Comparison of ENCODE assay signal across 10 mouse cellular contexts in the genomic region with DNA sequence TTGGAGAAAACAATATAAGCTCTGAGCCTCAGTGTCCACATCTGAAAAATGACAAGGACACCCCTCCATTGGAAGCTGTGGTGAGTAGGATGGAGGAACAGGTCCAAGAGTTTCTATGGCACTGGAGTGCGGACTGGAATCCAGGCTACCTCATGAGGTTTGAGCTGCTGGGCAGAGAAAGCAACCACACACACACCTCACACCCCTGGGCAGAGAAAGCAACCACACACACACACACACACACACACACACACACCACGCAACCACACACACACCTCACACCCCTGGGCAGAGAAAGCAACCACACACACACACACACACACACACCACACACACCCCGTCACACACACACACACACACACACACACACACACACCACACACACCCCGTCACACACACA. TPM values are rescaled to one million over a fixed set of nuclear protein-coding genes. Genes with fewer than 3 reads are reported as not detected.
DNase-seq lines count a peak whose midpoint lies in the region; ATAC-seq and TF ChIP-seq lines count a peak whose summit lies in the region.
"Not testable (repeated sequence)": the region's sequence is repeated elsewhere in the genome, so short reads cannot be mapped to it uniquely, and the experiment has no call there.
"Had no signal": no experiment of that assay in that cellular context is flagged by ENCODE, and none has a peak within 500 bp of the region (broad histone marks: within the 10 kb centered on the region; RNA-seq: fewer than 3 reads in every experiment).

No protein-coding gene starts in this region.

- not testable (repeated sequence) for H3K9me3 ChIP-seq in embryonic facial prominence, embryonic 14.5 days (ENCODE audit: control insufficient read depth, low read length); heart, embryonic 11.5 days (replicated peaks; ENCODE audit: control insufficient read depth, low read length); intestine, embryonic 14.5 days (ENCODE audit: control insufficient read depth, low read length); limb, embryonic 14.5 days (ENCODE audit: control insufficient read depth, low read length); neural tube, embryonic 15.5 days (replicated peaks)

- H3K4me1 ChIP-seq in bone marrow, adult 2 months (ENCODE audit: control insufficient read depth, insufficient read depth, low read length): peaks cover 11% of the 10 kb centered on the region
- H3K4me1 ChIP-seq in embryonic facial prominence, embryonic 14.5 days (ENCODE audit: control insufficient read depth, insufficient read depth, low read length): peaks cover 15% of the 10 kb centered on the region
- peaks cover 25% of the 10 kb centered on the region for H3K4me1 ChIP-seq in heart, embryonic 11.5 days (ENCODE audit: control insufficient read depth, insufficient read depth, low read length)
- H3K4me1 ChIP-seq in intestine, embryonic 14.5 days (replicated peaks; ENCODE audit: control insufficient read depth, insufficient read depth, low read length): peaks cover 20% of the 10 kb centered on the region
- H3K4me1 ChIP-seq in limb, embryonic 14.5 days (ENCODE audit: control insufficient read depth, insufficient read depth, low read length): peaks cover 15% of the 10 kb centered on the region
- H3K4me1 ChIP-seq in neural tube, embryonic 15.5 days: peaks cover 37% of the 10 kb centered on the region

- peak; percentile 10 for ATAC-seq in embryonic facial prominence, embryonic 14.5 days (ENCODE audit: low read depth)
- ATAC-seq in heart, embryonic 11.5 days (replicated peaks; ENCODE audit: insufficient number of reproducible peaks, low FRiP score, low TSS enrichment): peak; percentile 3
- ATAC-seq in intestine, embryonic 14.5 days (replicated peaks; ENCODE audit: low FRiP score, low TSS enrichment, low read depth): peak; percentile 25
- peak; percentile 8 for ATAC-seq in limb, embryonic 14.5 days (ENCODE audit: low FRiP score, low read depth)
- ATAC-seq in neural tube, embryonic 15.5 days (ENCODE audit: low FRiP score): peak; percentile 34

- not testable (repeated sequence) for H3K27me3 ChIP-seq in embryonic facial prominence, embryonic 14.5 days (replicated peaks; ENCODE audit: control insufficient read depth, insufficient read depth, low read length); heart, embryonic 11.5 days (ENCODE audit: control insufficient read depth, insufficient read depth, low read length); intestine, embryonic 14.5 days (replicated peaks; ENCODE audit: control insufficient read depth, insufficient read depth, low read length); limb, embryonic 14.5 days (ENCODE audit: control insufficient read depth, insufficient read depth, low read length); neural tube, embryonic 15.5 days (replicated peaks)

- H3K27ac ChIP-seq in bone marrow, adult 2 months (ENCODE audit: control insufficient read depth, insufficient read depth, low read depth, low read length, poor library complexity): peak overlapping the region; percentile 63
- H3K27ac ChIP-seq in embryonic facial prominence, embryonic 14.5 days (replicated peaks; ENCODE audit: low read depth, low read length): peak overlapping the region; percentile 76
- H3K27ac ChIP-seq in heart, embryonic 11.5 days (ENCODE audit: low read depth, low read length): not testable (repeated sequence)
- H3K27ac ChIP-seq in intestine, embryonic 14.5 days (ENCODE audit: low read depth): peak overlapping the region; percentile 7; the same call in 1 of the 2 replicates
- H3K27ac ChIP-seq in limb, embryonic 14.5 days (replicated peaks; ENCODE audit: low read depth, low read length): 0 out of 2 replicates have a peak overlapping the region, but pooled peaks have one; percentile 40
- H3K27ac ChIP-seq in macrophage: peak overlapping the region; percentile 92
- peak overlapping the region; percentile 69 for H3K27ac ChIP-seq in neural tube, embryonic 15.5 days (replicated peaks)

- peaks cover 23% of the 10 kb centered on the region; the same call in 1 of the 2 replicates for H3K79me2 ChIP-seq in macrophage (ENCODE audit: inconsistent target)

- DNase-seq in embryonic facial prominence, embryonic 14.5 days (ENCODE audit: low spot score); intestine, embryonic 14.5 days (ENCODE audit: low spot score): not testable (repeated sequence)
- DNase-seq in limb, embryonic 14.5 days (ENCODE audit: low spot score): peak; percentile 26

- peak overlapping the region; percentile 79 for H3K4me2 ChIP-seq in embryonic facial prominence, embryonic 14.5 days (ENCODE audit: low read depth, low read length)
- peak overlapping the region; percentile 72 for H3K4me2 ChIP-seq in heart, embryonic 11.5 days
- H3K4me2 ChIP-seq in intestine, embryonic 14.5 days (ENCODE audit: low read length): peak overlapping the region; percentile 91
- peak overlapping the region; percentile 52 for H3K4me2 ChIP-seq in limb, embryonic 14.5 days (replicated peaks; ENCODE audit: low read depth, low read length, severe bottlenecking)
- H3K4me2 ChIP-seq in neural tube, embryonic 15.5 days: peak overlapping the region; percentile 70

- not testable (repeated sequence) for TF ChIP-seq POLR2A in bone marrow, adult 2 months (IDR thresholded peaks at IDR 0.05; ENCODE audit: borderline replicate concordance, control insufficient read depth, low read depth, low read length); limb, embryonic 14.5 days (IDR thresholded peaks at IDR 0.05; ENCODE audit: borderline replicate concordance, extremely low read depth, insufficient read depth, insufficient read length)

- WGBS in bone marrow, adult 2 months: 17% methylated on average over 4 of the region's 4 CpGs
- 6% methylated on average over 4 of the region's 4 CpGs for WGBS in embryonic facial prominence, embryonic 14.5 days
- 25% methylated on average over 3 of the region's 4 CpGs for WGBS in heart, embryonic 11.5 days (ENCODE audit: insufficient replicate concordance)
- whole genome bisulfite sequencing in intestine, embryonic 14.5 days: 16% methylated on average over 2 of the region's 4 CpGs
- WGBS in limb, embryonic 14.5 days: 8% methylated on average over 3 of the region's 4 CpGs
- 20% methylated on average over 3 of the region's 4 CpGs for WGBS in macrophage (ENCODE audit: missing documents)
- 6% methylated on average over 4 of the region's 4 CpGs for WGBS in neural tube, embryonic 15.5 days

- H3K36me3 ChIP-seq in embryonic facial prominence, embryonic 14.5 days (ENCODE audit: control insufficient read depth, insufficient read depth, low read length): peaks cover 27% of the 10 kb centered on the region
- not testable (repeated sequence) for H3K36me3 ChIP-seq in heart, embryonic 11.5 days (ENCODE audit: control insufficient read depth, insufficient read depth, low read length)
- H3K36me3 ChIP-seq in intestine, embryonic 14.5 days (ENCODE audit: control insufficient read depth, insufficient read depth, low read length): peaks cover 22% of the 10 kb centered on the region
- peaks cover 34% of the 10 kb centered on the region for H3K36me3 ChIP-seq in limb, embryonic 14.5 days (ENCODE audit: control insufficient read depth, insufficient read depth, low read length)
- H3K36me3 ChIP-seq in macrophage (ENCODE audit: inconsistent target): peaks cover 27% of the 10 kb centered on the region
- H3K36me3 ChIP-seq in neural tube, embryonic 15.5 days: peaks cover 20% of the 10 kb centered on the region

- peak overlapping the region; percentile 83 for H3K9ac ChIP-seq in embryonic facial prominence, embryonic 14.5 days (ENCODE audit: low read depth, low read length)
- peak overlapping the region; percentile 78; the same call in 1 of the 2 replicates for H3K9ac ChIP-seq in heart, embryonic 11.5 days (ENCODE audit: low read depth, low read length)
- H3K9ac ChIP-seq in intestine, embryonic 14.5 days (ENCODE audit: low read length): 0 out of 2 replicates have a peak overlapping the region, but pooled peaks have one; percentile 25
- peak overlapping the region; percentile 84 for H3K9ac ChIP-seq in limb, embryonic 14.5 days (ENCODE audit: low read depth, low read length, severe bottlenecking)
- peak overlapping the region; percentile 85 for H3K9ac ChIP-seq in neural tube, embryonic 15.5 days (replicated peaks)

- not testable (repeated sequence) for TF ChIP-seq CTCF in bone marrow, adult 2 months (IDR thresholded peaks at IDR 0.05; ENCODE audit: control insufficient read depth, insufficient read depth, low read length)

- H3K4me3 ChIP-seq in bone marrow, adult 2 months (replicated peaks; ENCODE audit: control insufficient read depth, low read depth, low read length): peak overlapping the region; percentile 31
- H3K4me3 ChIP-seq in embryonic facial prominence, embryonic 14.5 days (ENCODE audit: low read depth, low read length): peak overlapping the region; percentile 85
- peak overlapping the region; percentile 79 for H3K4me3 ChIP-seq in heart, embryonic 11.5 days (ENCODE audit: low read depth, low read length)
- peak overlapping the region; percentile 98 for H3K4me3 ChIP-seq in intestine, embryonic 14.5 days (ENCODE audit: low read depth, low read length)
- H3K4me3 ChIP-seq in limb, embryonic 14.5 days (replicated peaks; ENCODE audit: low read length): peak overlapping the region; percentile 86
- H3K4me3 ChIP-seq in macrophage (ENCODE audit: inconsistent target): peak overlapping the region; percentile 14; the same call in 1 of the 2 replicates
- peak overlapping the region; percentile 87 for H3K4me3 ChIP-seq in neural tube, embryonic 15.5 days (replicated peaks)

RNA-seq across cellular contexts. Expression of a gene that starts 0.4 kb away (rescaled TPM):
- 22.0 and 53.5 TPM in 2 replicates for polyA plus RNA-seq in bone marrow, adult 2 months (2011; ENCODE audit: insufficient read depth, insufficient read length, low replicate concordance, missing spikeins)
- polyA plus RNA-seq in embryonic facial prominence, embryonic 14.5 days (2014; fragmentation: Nextera tagmentation; extraction: Ambion mirVana): 81.9 and 88.6 TPM in 2 replicates
- polyA plus RNA-seq in heart, embryonic 11.5 days (2014; fragmentation: Nextera tagmentation; extraction: Ambion mirVana): 91.4 and 93.4 TPM in 2 replicates
- 89.7 and 96.0 TPM in 2 replicates for polyA plus RNA-seq in intestine, embryonic 14.5 days (2014; fragmentation: Nextera tagmentation; extraction: Ambion mirVana)
- polyA plus RNA-seq in limb, embryonic 14.5 days (2012; rRNA removed): 96.0 and 119 TPM in 2 replicates
- polyA plus RNA-seq in limb, embryonic 14.5 days (2014; fragmentation: Nextera tagmentation; extraction: Ambion mirVana): 86.4 and 95.7 TPM in 2 replicates
- 10 to 100 TPM in 24 of 26 experiments, 1 to 10 TPM in 2; 7.5 to 50.7 (median 24.5) TPM for total RNA-seq in macrophage (2018; cell fraction: chromatin; rRNA removed)
- 10 to 100 TPM; 44.4 to 92.0 (median 66.0) TPM for total RNA-seq in macrophage (2018; cell fraction: cytosol; rRNA removed)
- total RNA-seq in macrophage (2018; cell fraction: nucleus; rRNA removed): 10 to 100 TPM; 10.9 to 44.1 (median 23.1) TPM
- 80.9 to 169 TPM (median 84.6 TPM) in 3 replicates for polyA plus RNA-seq in macrophage (2018)
- 105 and 111 TPM in 2 replicates for polyA plus RNA-seq in neural tube, embryonic 15.5 days (2015; fragmentation: Nextera tagmentation; extraction: Ambion mirVana)

RNA-seq across cellular contexts. Expression of a gene that starts 14.3 kb away (rescaled TPM):
- polyA plus RNA-seq in bone marrow, adult 2 months (2011; ENCODE audit: insufficient read depth, insufficient read length, low replicate concordance, missing spikeins): not detected in 2 replicates
- polyA plus RNA-seq in embryonic facial prominence, embryonic 14.5 days (2014; fragmentation: Nextera tagmentation; extraction: Ambion mirVana): 0.08 TPM in 1 of 2 replicates, not detected in the other
- polyA plus RNA-seq in heart, embryonic 11.5 days (2014; fragmentation: Nextera tagmentation; extraction: Ambion mirVana): not detected in 2 replicates
- polyA plus RNA-seq in intestine, embryonic 14.5 days (2014; fragmentation: Nextera tagmentation; extraction: Ambion mirVana): not detected in 2 replicates
- polyA plus RNA-seq in limb, embryonic 14.5 days (2012; rRNA removed): 0.01 and 0.05 TPM in 2 replicates
- not detected in 2 replicates for polyA plus RNA-seq in limb, embryonic 14.5 days (2014; fragmentation: Nextera tagmentation; extraction: Ambion mirVana)
- total RNA-seq in macrophage (2018; cell fraction: chromatin; rRNA removed): under 1 TPM in 7 of 26 experiments, not detected in 19; 0.16 to 0.40 (median 0.21) TPM
- total RNA-seq in macrophage (2018; cell fraction: cytosol; rRNA removed): not detected
- under 1 TPM in 2 of 26 experiments, not detected in 24; 0.20 to 0.21 TPM for total RNA-seq in macrophage (2018; cell fraction: nucleus; rRNA removed)
- polyA plus RNA-seq in macrophage (2018): not detected in 3 replicates
- not detected in 2 replicates for polyA plus RNA-seq in neural tube, embryonic 15.5 days (2015; fragmentation: Nextera tagmentation; extraction: Ambion mirVana)
- total RNA-seq: common myeloid progenitor, adult 5-6 weeks; gastrocnemius, adult 18-20 months had no signal
- polyA plus RNA-seq: Patski had no signal

RNA-seq across cellular contexts. Expression of a gene that starts 18.6 kb away (rescaled TPM):
- polyA plus RNA-seq in bone marrow, adult 2 months (2011; ENCODE audit: insufficient read depth, insufficient read length, low replicate concordance, missing spikeins): 0.29 and 0.60 TPM in 2 replicates
- 0.12 TPM in 1 of 2 replicates, not detected in the other for polyA plus RNA-seq in embryonic facial prominence, embryonic 14.5 days (2014; fragmentation: Nextera tagmentation; extraction: Ambion mirVana)
- polyA plus RNA-seq in heart, embryonic 11.5 days (2014; fragmentation: Nextera tagmentation; extraction: Ambion mirVana): not detected in 2 replicates
- 0.08 TPM in 1 of 2 replicates, not detected in the other for polyA plus RNA-seq in intestine, embryonic 14.5 days (2014; fragmentation: Nextera tagmentation; extraction: Ambion mirVana)
- 0.05 and 0.06 TPM in 2 replicates for polyA plus RNA-seq in limb, embryonic 14.5 days (2012; rRNA removed)
- polyA plus RNA-seq in limb, embryonic 14.5 days (2014; fragmentation: Nextera tagmentation; extraction: Ambion mirVana): 0.10 TPM in 2 replicates
- under 1 TPM in 1 of 26 experiments, not detected in 25; 0.67 TPM for total RNA-seq in macrophage (2018; cell fraction: chromatin; rRNA removed)
- total RNA-seq in macrophage (2018; cell fraction: cytosol; rRNA removed): under 1 TPM in 9 of 26 experiments, not detected in 17; 0.07 to 0.19 (median 0.14) TPM
- 1 to 10 TPM in 2 of 26 experiments, under 1 TPM in 8, not detected in 16; 0.22 to 1.3 (median 0.45) TPM for total RNA-seq in macrophage (2018; cell fraction: nucleus; rRNA removed)
- not detected in 3 replicates for polyA plus RNA-seq in macrophage (2018)
- 0.20 and 0.28 TPM in 2 replicates for polyA plus RNA-seq in neural tube, embryonic 15.5 days (2015; fragmentation: Nextera tagmentation; extraction: Ambion mirVana)
- total RNA-seq: common myeloid progenitor, adult 5-6 weeks; gastrocnemius, adult 18-20 months had no signal

RNA-seq across cellular contexts. Expression of a gene that starts 23.2 kb away (rescaled TPM):
- 75.8 and 114 TPM in 2 replicates for polyA plus RNA-seq in bone marrow, adult 2 months (2011; ENCODE audit: insufficient read depth, insufficient read length, low replicate concordance, missing spikeins)
- polyA plus RNA-seq in embryonic facial prominence, embryonic 14.5 days (2014; fragmentation: Nextera tagmentation; extraction: Ambion mirVana): 139 and 162 TPM in 2 replicates
- 109 and 113 TPM in 2 replicates for polyA plus RNA-seq in heart, embryonic 11.5 days (2014; fragmentation: Nextera tagmentation; extraction: Ambion mirVana)
- 174 and 189 TPM in 2 replicates for polyA plus RNA-seq in intestine, embryonic 14.5 days (2014; fragmentation: Nextera tagmentation; extraction: Ambion mirVana)
- polyA plus RNA-seq in limb, embryonic 14.5 days (2012; rRNA removed): 229 and 261 TPM in 2 replicates
- polyA plus RNA-seq in limb, embryonic 14.5 days (2014; fragmentation: Nextera tagmentation; extraction: Ambion mirVana): 148 and 153 TPM in 2 replicates
- total RNA-seq in macrophage (2018; cell fraction: chromatin; rRNA removed): 100 to 1,000 TPM; 114 to 682 (median 437) TPM
- total RNA-seq in macrophage (2018; cell fraction: cytosol; rRNA removed): 100 to 1,000 TPM; 201 to 317 (median 267) TPM
- total RNA-seq in macrophage (2018; cell fraction: nucleus; rRNA removed): 100 to 1,000 TPM; 129 to 367 (median 245) TPM
- polyA plus RNA-seq in macrophage (2018): 252 to 368 TPM (median 357 TPM) in 3 replicates
- 102 and 141 TPM in 2 replicates for polyA plus RNA-seq in neural tube, embryonic 15.5 days (2015; fragmentation: Nextera tagmentation; extraction: Ambion mirVana)

RNA-seq across cellular contexts. Expression of a gene that starts 25.5 kb away (rescaled TPM):
- polyA plus RNA-seq in bone marrow, adult 2 months (2011; ENCODE audit: insufficient read depth, insufficient read length, low replicate concordance, missing spikeins): 72.3 and 159 TPM in 2 replicates
- 5.6 and 6.6 TPM in 2 replicates for polyA plus RNA-seq in embryonic facial prominence, embryonic 14.5 days (2014; fragmentation: Nextera tagmentation; extraction: Ambion mirVana)
- 15.5 and 17.3 TPM in 2 replicates for polyA plus RNA-seq in heart, embryonic 11.5 days (2014; fragmentation: Nextera tagmentation; extraction: Ambion mirVana)
- polyA plus RNA-seq in intestine, embryonic 14.5 days (2014; fragmentation: Nextera tagmentation; extraction: Ambion mirVana): 13.3 and 14.3 TPM in 2 replicates
- polyA plus RNA-seq in limb, embryonic 14.5 days (2012; rRNA removed): 16.2 and 20.8 TPM in 2 replicates
- 4.5 and 6.7 TPM in 2 replicates for polyA plus RNA-seq in limb, embryonic 14.5 days (2014; fragmentation: Nextera tagmentation; extraction: Ambion mirVana)
- total RNA-seq in macrophage (2018; cell fraction: chromatin; rRNA removed): 100 to 1,000 TPM; 102 to 421 (median 208) TPM
- 10 to 100 TPM; 15.0 to 38.9 (median 21.4) TPM for total RNA-seq in macrophage (2018; cell fraction: cytosol; rRNA removed)
- 100 to 1,000 TPM in 16 of 26 experiments, 10 to 100 TPM in 10; 66.9 to 262 (median 121) TPM for total RNA-seq in macrophage (2018; cell fraction: nucleus; rRNA removed)
- polyA plus RNA-seq in macrophage (2018): 12.8 to 30.4 TPM (median 14.2 TPM) in 3 replicates
- polyA plus RNA-seq in neural tube, embryonic 15.5 days (2015; fragmentation: Nextera tagmentation; extraction: Ambion mirVana): 72.1 and 80.9 TPM in 2 replicates

Comparison
In these comparisons a context has a peak if more than half of its experiments do, and no peak if none do; other contexts are left out.
1. H3K4me3 ChIP-seq: peak in every context shown above with its lines; median percentile 98 in intestine, embryonic 14.5 days; 87 in neural tube, embryonic 15.5 days; 86 in limb, embryonic 14.5 days; 85 in embryonic facial prominence, embryonic 14.5 days; 79 in heart, embryonic 11.5 days; 31 in bone marrow, adult 2 months; 14 in macrophage.
2. H3K9ac ChIP-seq: peak in every context shown above with its lines; median percentile 85 in neural tube, embryonic 15.5 days; 84 in limb, embryonic 14.5 days; 83 in embryonic facial prominence, embryonic 14.5 days; 78 in heart, embryonic 11.5 days; 25 in intestine, embryonic 14.5 days.